Mouse (Mus musculus) C2C12 (cell line): Measurements from ENCODE around the gene Denr.

Experiments
- CTCF ChIP-seq: IDR thresholded peaks from one replicate; pipeline ENCODE4 v1.5.1; 2011; ENCODE audit not compliant: control insufficient read depth, insufficient read depth, insufficient read length
- MAX ChIP-seq: IDR thresholded peaks from one replicate; pipeline ENCODE4 v1.6.1; 2011; ENCODE audit warnings: mild to moderate bottlenecking, control low read depth
- USF1 ChIP-seq: IDR thresholded peaks from one replicate; pipeline ENCODE4 v1.6.1; 2011; ENCODE audit warnings: low read depth, mild to moderate bottlenecking, control low read depth, moderate library complexity

DNA sequence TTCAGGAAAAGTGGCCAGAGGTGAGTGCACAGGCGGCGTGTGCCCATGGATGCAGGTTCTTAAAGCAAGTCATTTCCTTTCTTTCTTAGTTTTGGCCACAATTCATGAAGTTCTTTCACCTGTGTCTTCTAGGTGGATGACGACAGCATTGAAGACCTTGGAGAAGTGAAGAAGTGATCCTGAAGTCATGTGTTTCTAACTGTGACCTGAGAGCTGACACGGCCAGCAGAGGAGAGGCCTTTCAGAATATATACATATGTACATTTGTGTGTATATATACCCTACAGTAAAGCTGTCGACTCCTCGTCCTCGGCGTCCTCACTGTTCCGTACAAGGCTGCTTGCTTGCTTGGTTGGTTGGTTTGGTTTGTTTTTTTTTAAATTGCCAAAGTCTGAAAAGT lies 20.1 kb downstream of the Denr start, which contains the start of gene Gm43518:
- no peak for TF ChIP-seq CTCF
- TF ChIP-seq USF1 = no peak
- no peak for TF ChIP-seq MAX
